Mouse (Mus musculus) adrenal gland (tissue): ENCODE data around the gene Capza1.
"Not testable (repeated sequence)": the region's sequence is repeated elsewhere in the genome, so short reads cannot be mapped to it uniquely, and the experiment has no call there.

Source experiments
- intact Hi-C: fragments of 180-260 bp; cut with DNase I; formaldehyde crosslinking; loops from one replicate; pipeline ENCODE4 v1.15.1; 2025

The Capza1 gene

GRCm38 (mm10) chr3:104817991-104818748 lies 46.1 kb downstream of the Capza1 start, which contains the start of gene Mov10:
Gene Mov10, minus strand, starts transcription at chr3:104818563.
- intact Hi-C loops = no loop called here

DNA sequence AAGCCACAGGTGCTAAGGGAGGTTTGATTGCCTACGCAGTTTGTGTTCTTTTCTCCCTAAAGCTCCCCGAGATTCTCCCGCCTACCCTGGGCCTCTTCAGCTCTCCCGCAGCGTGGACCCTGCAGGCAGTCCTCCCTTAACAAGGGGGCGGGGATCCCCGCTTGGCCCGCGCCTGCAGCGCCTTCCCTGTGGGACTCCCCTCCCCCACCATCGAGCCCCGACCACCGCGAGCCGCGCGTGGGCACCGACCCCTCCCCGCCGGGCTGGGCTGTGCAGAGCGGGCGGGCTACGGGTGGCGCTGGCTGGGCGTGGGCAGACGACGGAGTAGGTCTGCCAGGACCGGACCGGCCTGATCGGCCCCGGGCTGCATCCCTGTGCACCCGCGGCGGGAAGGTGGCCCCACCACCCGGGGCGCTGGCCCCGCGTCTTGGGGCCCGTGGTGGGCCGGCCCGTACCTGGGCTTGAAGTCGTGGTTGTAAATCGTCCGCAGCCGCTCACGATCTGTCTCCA lies 46.8 kb downstream of the Capza1 start:
- intact Hi-C loops = no loop called here

GRCm38 (mm10) chr3:104816130-104816529 lies 48.2 kb downstream of the Capza1 start:
- intact Hi-C loops = no loop called here

- intact Hi-C loops = no loop called here
Observed at GRCm38 (mm10) chr3:104815346-104815745, 49.0 kb downstream of the Capza1 start.

GRCm38 (mm10) chr3:104814746-104815145 lies 49.6 kb downstream of the Capza1 start:
- intact Hi-C loops = no loop called here

DNA sequence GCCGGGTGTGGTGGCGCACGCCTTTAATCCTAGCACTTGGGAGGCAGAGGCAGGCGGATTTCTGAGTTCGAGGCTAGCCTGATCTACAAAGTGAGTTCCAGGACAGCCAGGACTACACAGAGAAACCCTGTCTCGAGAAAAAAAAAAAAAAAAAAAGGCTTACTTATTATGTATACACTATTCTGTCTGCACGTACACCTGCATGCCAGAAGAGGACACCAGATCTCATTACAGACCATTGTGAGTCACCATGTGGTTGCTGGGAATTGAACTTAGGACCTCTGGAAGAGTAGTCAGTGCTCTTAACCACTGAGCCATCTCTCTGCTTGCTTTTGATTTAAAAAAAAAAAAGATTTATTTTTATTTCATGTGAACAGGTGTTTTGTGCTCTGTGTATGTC lies 51.1 kb downstream of the Capza1 start:
- intact Hi-C loops = not testable (repeated sequence)

DNA sequence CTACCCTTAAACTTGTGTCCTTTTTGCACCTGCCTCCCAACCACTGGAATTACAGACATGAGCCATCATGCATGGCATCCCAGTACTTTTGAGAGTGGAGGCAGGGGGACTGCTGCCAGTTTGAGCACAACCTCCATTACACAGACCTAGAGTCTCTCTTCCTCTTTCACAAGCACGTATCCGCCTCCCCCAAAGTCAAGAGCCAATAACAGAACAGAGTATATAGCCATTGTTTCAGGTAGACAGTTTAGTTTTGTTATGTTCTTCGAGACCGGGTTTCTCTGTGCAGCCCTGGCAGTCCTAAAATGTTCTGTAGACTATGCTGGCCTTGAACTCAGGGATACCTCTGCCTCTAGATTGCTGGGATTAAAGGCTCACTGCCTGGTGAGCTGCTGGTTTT lies 52.1 kb downstream of the Capza1 start:
- intact Hi-C loops = no loop called here

- intact Hi-C loops = no loop called here
Observed at GRCm38 (mm10) chr3:104811752-104812151, 52.6 kb downstream of the Capza1 start.

DNA sequence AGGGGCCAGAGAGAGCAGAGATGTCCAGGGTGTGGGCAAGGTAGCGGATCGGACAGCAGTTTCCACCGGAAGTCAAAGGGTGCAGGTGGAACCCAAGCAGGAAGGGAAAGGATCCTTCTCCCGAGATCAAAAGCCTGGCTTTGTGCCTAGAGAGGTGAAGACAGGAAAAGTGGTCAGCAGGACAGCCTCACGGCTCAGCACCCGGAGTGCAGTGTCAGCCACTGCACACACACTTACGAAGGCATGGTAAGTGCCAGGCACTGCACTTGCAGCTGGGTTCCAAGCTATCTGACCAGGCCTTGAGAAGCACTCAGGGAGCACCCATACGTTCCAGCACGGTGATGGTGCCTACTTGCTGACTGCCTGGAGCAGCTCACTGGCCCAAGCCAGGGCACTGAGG lies 58.8 kb downstream of the Capza1 start:
- intact Hi-C loops = no loop called here

- intact Hi-C loops = no loop called here
Observed at GRCm38 (mm10) chr3:104804312-104804711, 60.0 kb downstream of the Capza1 start.

DNA sequence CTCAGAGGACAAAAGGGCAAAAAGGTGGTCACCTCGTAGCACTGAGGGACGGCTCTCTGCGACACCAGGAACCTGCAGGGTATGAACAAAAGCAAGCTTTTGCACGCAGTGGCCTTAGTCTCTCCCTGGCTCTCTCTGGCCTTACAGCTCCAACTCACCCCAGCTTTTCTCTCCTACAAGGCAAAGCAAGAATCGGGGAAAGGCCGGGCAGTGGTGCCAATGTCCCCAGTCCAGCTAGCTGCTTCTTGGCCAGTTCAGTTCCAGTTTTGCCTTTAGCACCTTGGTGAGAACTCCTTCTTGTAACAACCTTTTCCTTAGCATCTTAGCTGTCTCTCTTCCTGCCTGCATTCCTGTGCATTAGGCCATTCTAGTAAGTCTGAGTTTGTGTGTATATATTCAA lies 62.8 kb downstream of the Capza1 start:
- intact Hi-C loops = no loop called here

DNA sequence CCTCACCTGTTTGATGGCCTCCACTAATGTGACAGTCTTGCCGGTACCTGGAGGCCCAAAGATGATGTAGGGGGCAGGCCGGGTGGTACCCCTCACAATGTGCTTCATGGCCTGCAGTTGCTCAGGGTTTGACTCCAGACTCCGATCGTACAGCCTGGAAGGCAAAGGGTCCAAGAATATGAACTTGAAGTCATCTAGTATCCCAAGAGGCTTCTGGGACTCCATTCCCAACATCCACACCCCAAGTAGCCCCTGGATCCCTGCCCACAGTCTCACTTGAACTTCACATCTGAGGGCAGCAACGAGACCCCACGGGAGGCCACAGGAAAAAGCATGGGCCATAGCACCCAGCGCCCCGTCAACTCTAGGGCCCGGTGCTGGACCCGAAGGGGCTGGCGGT lies 63.6 kb downstream of the Capza1 start:
- intact Hi-C loops = no loop called here

GRCm38 (mm10) chr3:104796430-104797082 lies 67.7 kb downstream of the Capza1 start:
- intact Hi-C loops = no loop called here

DNA sequence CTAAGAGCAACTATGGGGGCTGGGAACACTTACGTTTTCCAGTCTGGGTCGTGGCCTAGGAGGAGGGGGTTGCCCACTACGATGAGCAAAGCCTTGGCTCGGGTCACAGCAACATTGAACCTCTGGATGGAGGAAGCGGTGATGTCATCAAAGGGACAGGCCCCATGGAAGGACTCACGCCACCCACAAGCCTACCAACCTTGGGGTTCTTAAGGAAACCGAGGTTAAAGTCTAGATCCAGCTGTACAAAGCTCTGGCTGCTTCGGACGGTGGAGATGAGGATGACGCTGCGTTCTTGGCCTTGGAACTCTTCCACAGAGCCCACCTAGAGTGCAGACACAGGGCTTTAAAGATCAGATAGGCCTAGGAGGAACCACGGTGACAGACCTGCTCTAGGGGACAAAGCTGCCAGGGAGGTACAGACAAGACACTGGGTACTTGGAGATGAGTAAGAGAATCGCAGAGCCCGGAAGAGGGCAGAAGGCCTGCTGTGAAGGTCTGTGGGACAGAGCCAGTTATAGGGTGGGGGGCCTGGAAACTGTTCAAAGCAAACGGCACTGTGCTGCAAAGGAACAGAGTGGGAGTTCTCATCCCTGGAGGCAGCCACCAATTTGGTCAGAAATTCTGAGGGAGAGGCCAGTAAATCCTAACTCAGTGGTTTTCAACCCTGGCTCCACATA lies 68.5 kb downstream of the Capza1 start:
- intact Hi-C loops = no loop called here

DNA sequence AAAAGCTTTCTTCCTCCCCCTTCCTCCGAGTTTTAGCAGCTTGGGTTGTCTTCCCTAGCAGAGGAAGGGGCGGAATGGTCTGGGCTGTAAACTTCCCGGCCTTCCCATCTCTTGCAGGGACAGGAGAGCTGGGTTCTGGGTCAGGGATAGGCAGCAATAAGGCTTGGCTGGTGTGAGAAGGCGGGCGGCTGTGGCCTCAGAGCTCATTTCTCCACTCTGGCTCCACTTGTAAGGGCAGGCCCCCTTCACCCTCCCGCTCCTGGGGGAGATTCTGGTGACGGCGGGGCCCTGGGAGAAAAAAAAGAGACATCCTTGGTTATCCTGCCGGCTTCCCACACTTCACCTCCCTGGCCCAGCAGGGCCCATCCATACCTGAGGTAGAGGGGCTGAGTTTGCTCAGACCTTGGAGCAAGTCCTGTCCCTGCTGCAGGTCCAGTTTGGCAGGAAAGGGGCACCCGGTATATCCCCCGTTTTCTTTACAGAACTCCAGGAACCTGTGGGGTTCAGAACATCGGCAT lies 69.3 kb downstream of the Capza1 start:
- intact Hi-C loops = loop anchor here (5.0 kb wide), 1 partner anchor 67 kb away; the partner anchor contains the start of genes Capza1 and St7l

GRCm38 (mm10) chr3:104793871-104794828 lies 70.2 kb downstream of the Capza1 start:
- intact Hi-C loops = loop anchor here (5.0 kb wide), 1 partner anchor 68 kb away; the partner anchor contains the start of genes Capza1 and St7l

DNA sequence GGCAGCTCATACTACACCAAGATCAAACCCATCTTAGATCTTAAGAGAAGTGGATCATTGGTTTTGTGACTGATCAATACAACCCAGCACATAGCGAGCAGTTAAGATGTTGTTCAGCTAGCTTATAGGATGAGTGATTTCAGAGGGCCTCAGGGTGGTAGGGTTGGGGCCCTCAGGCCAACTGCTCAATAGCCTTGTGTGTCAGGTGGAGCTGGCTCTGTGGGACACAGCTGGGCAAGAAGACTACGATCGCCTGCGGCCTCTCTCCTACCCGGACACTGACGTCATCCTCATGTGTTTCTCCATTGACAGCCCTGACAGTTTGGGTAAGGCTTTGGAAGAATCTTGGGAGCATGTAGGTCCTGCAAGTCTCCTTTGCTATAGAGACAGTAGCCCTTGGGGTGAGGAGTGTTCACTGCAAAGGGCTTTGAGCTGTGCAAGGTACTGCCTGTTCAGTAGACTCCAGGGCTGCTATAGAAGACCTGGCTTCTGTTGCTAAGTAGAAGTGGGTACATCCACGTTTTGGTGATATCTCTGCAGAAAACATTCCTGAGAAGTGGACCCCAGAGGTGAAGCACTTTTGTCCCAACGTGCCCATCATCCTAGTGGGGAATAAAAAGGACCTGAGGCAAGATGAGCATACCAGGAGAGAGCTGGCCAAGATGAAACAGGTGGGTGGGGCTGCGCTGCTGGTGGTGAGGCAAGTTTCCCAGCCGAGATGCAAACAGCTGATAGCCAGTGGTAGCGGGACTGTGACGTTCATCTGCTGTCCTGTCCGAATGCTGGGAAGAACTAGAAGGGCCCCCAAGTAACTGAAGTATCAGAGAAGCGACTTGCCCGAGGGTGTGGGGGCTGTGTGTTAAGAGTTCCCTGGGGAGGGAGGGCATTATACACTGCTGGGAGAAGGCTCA lies 71.7 kb downstream of the Capza1 start:
- intact Hi-C loops = loop anchor here (5.0 kb wide), 1 partner anchor 70 kb away; the partner anchor contains the start of genes Capza1 and St7l

- intact Hi-C loops = loop anchor here (5.0 kb wide), 1 partner anchor 71 kb away; the partner anchor contains the start of genes Capza1 and St7l
Observed at GRCm38 (mm10) chr3:104791671-104792070, 72.6 kb downstream of the Capza1 start.

- intact Hi-C loops = loop anchor here (5.0 kb wide), 1 partner anchor 71 kb away; the partner anchor contains the start of genes Capza1 and St7l
Observed at GRCm38 (mm10) chr3:104791017-104791416, 73.3 kb downstream of the Capza1 start.
